Mouse (Mus musculus): ENCODE results near the gene Adh1. TPM values are rescaled to one million over a fixed set of nuclear protein-coding genes. Genes with fewer than 3 reads are reported as not detected.

Gene Adh1
- polyA plus RNA-seq, 1 experiment = 1.8 TPM

DNA sequence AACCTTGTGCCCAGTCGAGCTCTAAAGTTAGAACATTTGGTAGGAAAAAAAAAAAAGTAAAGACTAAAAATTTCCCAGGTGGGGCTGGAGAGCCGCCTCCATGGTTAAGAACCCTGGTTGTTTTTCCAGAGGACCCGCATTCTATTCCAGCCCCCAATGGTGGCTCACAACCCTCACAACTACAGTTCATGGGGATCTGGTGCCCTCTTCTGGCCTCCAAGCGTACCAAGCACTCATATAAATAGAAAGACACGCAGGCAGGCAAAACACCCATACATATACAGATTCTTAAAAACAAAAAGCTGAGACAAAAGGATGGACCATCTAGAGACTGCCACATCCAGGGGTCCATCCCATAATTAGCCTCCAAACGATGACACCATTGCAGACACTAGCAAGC is 50.2 kb downstream of the Adh1 start:
- no peak for DNase-seq (ENCODE audit: low read depth in 1 of 2, low spot score in 2 of 2)
- 90% methylated on average over 6 of the region's 6 CpGs for WGBS
- H3K36me3 ChIP-seq (ENCODE audit: control insufficient read depth, insufficient read depth, low read length) = no peaks in the 10 kb centered on the region
- H3K4me1 ChIP-seq (ENCODE audit: control insufficient read depth, insufficient read depth, insufficient read length) = no peaks in the 10 kb centered on the region
- no peaks in the 10 kb centered on the region for H3K27me3 ChIP-seq (ENCODE audit: control insufficient read depth, insufficient read depth, low read length)
- H3K27ac ChIP-seq (ENCODE audit: insufficient read depth, low read length) = no peak overlapping the region
- TF ChIP-seq CTCF (IDR thresholded peaks at IDR 0.05; ENCODE audit: extremely low read depth, insufficient read depth, insufficient read length, insufficient replicate concordance) (no peak), POLR2A (IDR thresholded peaks at IDR 0.05; ENCODE audit: low read depth, low read length) (no peak)
- no peak overlapping the region for H3K4me3 ChIP-seq (ENCODE audit: extremely low read depth, insufficient read depth, insufficient read length)

DNA sequence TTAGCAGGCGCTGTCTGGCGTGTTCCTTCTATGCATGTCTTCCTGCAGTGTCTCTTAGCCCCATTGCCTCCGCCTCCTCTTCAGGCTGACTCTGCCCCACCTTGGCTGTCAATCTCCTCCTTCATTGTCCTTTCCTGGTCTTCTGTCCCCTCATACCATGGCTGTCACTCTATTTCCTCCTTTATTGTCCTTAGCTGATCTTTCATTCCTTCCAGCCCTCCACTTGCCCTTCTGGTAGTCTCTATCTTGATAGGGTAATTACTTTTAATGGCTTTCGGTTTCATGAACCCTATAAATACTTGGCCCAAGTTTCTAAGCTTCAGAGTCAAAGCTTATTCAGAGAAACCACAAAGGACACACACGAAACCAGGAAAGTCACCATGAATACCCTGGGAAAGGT is 52.2 kb downstream of the Adh1 start, which contains the start of gene Adh6a:
Gene Adh6a (plus strand): TSS at position 322 of the 400 bp plus-strand sequence.
- 83% methylated on average over 5 of the region's 5 CpGs for WGBS
- H3K4me3 ChIP-seq (ENCODE audit: extremely low read depth, insufficient read depth, insufficient read length) = no peak within 1 kb of the TSS
- no peaks in the 10 kb centered on the region for H3K27me3 ChIP-seq (ENCODE audit: control insufficient read depth, insufficient read depth, low read length)
- H3K36me3 ChIP-seq (ENCODE audit: control insufficient read depth, insufficient read depth, low read length) = no peaks in the 10 kb centered on the region
- no peak for DNase-seq (ENCODE audit: low read depth in 1 of 2, low spot score in 2 of 2)
- H3K27ac ChIP-seq (ENCODE audit: insufficient read depth, low read length) = no peak within 1 kb of the TSS
- no peaks in the 10 kb centered on the region for H3K4me1 ChIP-seq (ENCODE audit: control insufficient read depth, insufficient read depth, insufficient read length)
- TF ChIP-seq POLR2A (IDR thresholded peaks at IDR 0.05; ENCODE audit: low read depth, low read length) (no peak), CTCF (IDR thresholded peaks at IDR 0.05; ENCODE audit: extremely low read depth, insufficient read depth, insufficient read length, insufficient replicate concordance) (no peak)

DNA sequence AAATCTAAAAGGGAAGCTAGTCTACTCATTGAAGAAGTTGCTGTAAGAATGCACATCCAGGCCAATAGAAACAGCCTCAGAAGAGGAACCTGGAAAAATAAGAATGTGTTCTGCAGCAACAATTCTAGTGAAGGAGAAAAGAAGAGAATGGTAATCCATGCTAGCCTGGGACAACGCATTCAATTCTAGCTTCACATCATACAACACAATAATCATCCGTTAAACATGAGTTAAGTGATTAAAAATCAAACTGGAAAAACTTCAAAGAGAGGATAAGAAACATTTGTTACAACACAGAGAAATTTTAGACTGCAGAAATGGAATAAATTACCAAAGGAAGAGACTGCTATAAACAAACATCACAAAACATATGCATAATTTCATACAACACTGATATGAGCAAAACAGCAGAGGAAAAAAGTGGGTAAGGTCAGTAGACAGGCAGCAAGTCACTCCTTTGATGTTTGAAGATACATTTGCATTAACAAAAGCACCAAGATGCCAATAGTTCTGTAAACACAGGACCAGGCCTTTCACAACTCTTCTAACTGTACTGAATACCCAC is 56.2 kb downstream of the Adh1 start:
- no peak for TF ChIP-seq CTCF (IDR thresholded peaks at IDR 0.05; ENCODE audit: extremely low read depth, insufficient read depth, insufficient read length, insufficient replicate concordance)
- TF ChIP-seq POLR2A (IDR thresholded peaks at IDR 0.05; ENCODE audit: low read depth, low read length) = no peak
- Histone ChIP-seq H3K27me3 (ENCODE audit: control insufficient read depth, insufficient read depth, low read length) (no peaks in the 10 kb centered on the region), H3K4me1 (ENCODE audit: control insufficient read depth, insufficient read depth, insufficient read length) (no peaks in the 10 kb centered on the region), H3K4me3 (ENCODE audit: extremely low read depth, insufficient read depth, insufficient read length) (no peak overlapping the region), H3K36me3 (ENCODE audit: control insufficient read depth, insufficient read depth, low read length) (no peaks in the 10 kb centered on the region), H3K27ac (ENCODE audit: insufficient read depth, low read length) (no peak overlapping the region)
- WGBS = 91% methylated on average over 2 of the region's 2 CpGs
- no peak for DNase-seq (ENCODE audit: low read depth in 1 of 2, low spot score in 2 of 2)

DNA sequence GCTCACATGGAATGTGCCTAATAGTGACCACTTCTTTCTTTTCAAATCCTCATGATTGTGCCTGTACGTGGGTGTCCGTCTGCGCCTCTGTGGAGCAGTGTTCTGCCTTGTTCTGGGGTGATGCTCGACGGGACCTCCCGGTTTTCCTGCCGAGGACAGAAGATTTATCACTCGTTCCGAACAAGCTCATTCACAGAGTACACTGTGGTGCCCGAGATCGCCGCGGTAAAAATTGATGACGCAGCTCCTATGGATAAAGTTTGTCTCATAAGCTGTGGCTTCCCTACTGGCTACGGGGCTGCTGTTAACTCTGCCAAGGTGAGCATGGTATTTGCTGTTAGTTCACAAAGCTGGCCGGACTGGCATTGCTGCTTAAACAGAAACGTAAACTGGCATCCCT is 64.2 kb downstream of the Adh1 start:
- WGBS = 91% methylated on average over 17 of the region's 17 CpGs
- no peak for DNase-seq (ENCODE audit: low read depth in 1 of 2, low spot score in 2 of 2)
- TF ChIP-seq CTCF (IDR thresholded peaks at IDR 0.05; ENCODE audit: extremely low read depth, insufficient read depth, insufficient read length, insufficient replicate concordance) = no peak
- no peaks in the 10 kb centered on the region for H3K4me1 ChIP-seq (ENCODE audit: control insufficient read depth, insufficient read depth, insufficient read length)
- H3K27me3 ChIP-seq (ENCODE audit: control insufficient read depth, insufficient read depth, low read length) = no peaks in the 10 kb centered on the region
- H3K36me3 ChIP-seq (ENCODE audit: control insufficient read depth, insufficient read depth, low read length) = no peaks in the 10 kb centered on the region
- H3K4me3 ChIP-seq (ENCODE audit: extremely low read depth, insufficient read depth, insufficient read length) = no peak overlapping the region
- no peak overlapping the region for H3K27ac ChIP-seq (ENCODE audit: insufficient read depth, low read length)

DNA sequence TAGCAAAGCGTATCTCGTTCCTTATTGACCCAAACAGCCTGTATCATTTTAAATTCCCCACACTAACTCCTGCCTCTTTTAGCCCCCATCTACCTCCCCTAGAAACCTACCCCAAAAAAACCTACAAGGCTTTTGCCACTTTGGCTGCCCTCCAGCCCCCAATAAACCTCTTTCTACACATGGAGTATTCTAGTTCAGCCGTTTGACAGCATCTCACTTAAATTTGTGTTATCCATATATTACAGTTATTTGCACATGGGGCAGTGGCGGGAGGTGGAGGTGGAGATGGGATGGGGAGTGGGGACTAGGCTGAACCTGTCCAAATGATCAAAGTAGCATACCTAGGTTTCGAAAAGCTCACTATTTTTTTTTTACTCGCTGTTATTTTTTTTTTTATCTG is 64.7 kb downstream of the Adh1 start:
- TF ChIP-seq POLR2A (IDR thresholded peaks at IDR 0.05; ENCODE audit: low read depth, low read length) = no peak
- TF ChIP-seq CTCF (IDR thresholded peaks at IDR 0.05; ENCODE audit: extremely low read depth, insufficient read depth, insufficient read length, insufficient replicate concordance) = no peak
- DNase-seq (ENCODE audit: low read depth in 1 of 2, low spot score in 2 of 2) = no peak
- 89% methylated on average over 6 of the region's 6 CpGs for WGBS
- no peak overlapping the region for H3K4me3 ChIP-seq (ENCODE audit: extremely low read depth, insufficient read depth, insufficient read length)
- H3K36me3 ChIP-seq (ENCODE audit: control insufficient read depth, insufficient read depth, low read length) = no peaks in the 10 kb centered on the region
- no peaks in the 10 kb centered on the region for H3K4me1 ChIP-seq (ENCODE audit: control insufficient read depth, insufficient read depth, insufficient read length)
- no peak overlapping the region for H3K27ac ChIP-seq (ENCODE audit: insufficient read depth, low read length)
- no peaks in the 10 kb centered on the region for H3K27me3 ChIP-seq (ENCODE audit: control insufficient read depth, insufficient read depth, low read length)

- Histone ChIP-seq H3K36me3 (ENCODE audit: control insufficient read depth, insufficient read depth, low read length) (no peaks in the 10 kb centered on the region), H3K4me3 (ENCODE audit: extremely low read depth, insufficient read depth, insufficient read length) (no peak overlapping the region), H3K27ac (ENCODE audit: insufficient read depth, low read length) (no peak overlapping the region), H3K27me3 (ENCODE audit: control insufficient read depth, insufficient read depth, low read length) (no peaks in the 10 kb centered on the region), H3K4me1 (ENCODE audit: control insufficient read depth, insufficient read depth, insufficient read length) (no peaks in the 10 kb centered on the region)
- WGBS = 77% methylated on average over 8 of the region's 8 CpGs
- TF ChIP-seq POLR2A (IDR thresholded peaks at IDR 0.05; ENCODE audit: low read depth, low read length) (no peak), CTCF (IDR thresholded peaks at IDR 0.05; ENCODE audit: extremely low read depth, insufficient read depth, insufficient read length, insufficient replicate concordance) (no peak)
- no peak for DNase-seq (ENCODE audit: low read depth in 1 of 2, low spot score in 2 of 2)
These were observed 73.1 kb downstream of the Adh1 start for GRCm38 (mm10) chr3:138333910-138334309.

DNA sequence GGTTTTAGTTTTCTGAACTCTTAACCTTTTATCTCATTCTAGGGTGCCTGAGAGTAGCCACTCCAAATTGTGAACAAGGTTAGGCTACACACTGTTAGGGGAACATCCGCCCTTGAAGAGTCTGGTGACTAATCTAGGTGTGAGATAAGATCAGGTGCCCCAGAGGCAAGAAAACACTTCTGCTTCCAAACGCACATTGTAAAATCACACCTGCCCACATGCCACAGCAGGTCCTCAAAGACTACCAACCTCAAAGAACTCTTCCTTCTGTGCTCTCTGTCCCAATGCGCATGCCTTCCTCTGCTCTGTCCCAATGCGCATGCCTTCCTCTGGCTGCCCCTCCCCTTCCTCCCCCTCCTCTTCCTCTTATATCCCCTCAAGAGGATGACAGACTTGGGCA is 73.5 kb downstream of the Adh1 start:
- WGBS = 63% methylated on average over 4 of the region's 4 CpGs
- Histone ChIP-seq H3K4me3 (ENCODE audit: extremely low read depth, insufficient read depth, insufficient read length) (no peak overlapping the region), H3K36me3 (ENCODE audit: control insufficient read depth, insufficient read depth, low read length) (no peaks in the 10 kb centered on the region), H3K27me3 (ENCODE audit: control insufficient read depth, insufficient read depth, low read length) (no peaks in the 10 kb centered on the region), H3K27ac (ENCODE audit: insufficient read depth, low read length) (no peak overlapping the region), H3K4me1 (ENCODE audit: control insufficient read depth, insufficient read depth, insufficient read length) (no peaks in the 10 kb centered on the region)
- no peak for DNase-seq (ENCODE audit: low read depth in 1 of 2, low spot score in 2 of 2)
- TF ChIP-seq CTCF (IDR thresholded peaks at IDR 0.05; ENCODE audit: extremely low read depth, insufficient read depth, insufficient read length, insufficient replicate concordance) (no peak), POLR2A (IDR thresholded peaks at IDR 0.05; ENCODE audit: low read depth, low read length) (no peak)

Measured in spleen, adult 2 months (tissue).